Mouse (Mus musculus): ENCODE measurements around the gene Ccdc187.

DNA sequence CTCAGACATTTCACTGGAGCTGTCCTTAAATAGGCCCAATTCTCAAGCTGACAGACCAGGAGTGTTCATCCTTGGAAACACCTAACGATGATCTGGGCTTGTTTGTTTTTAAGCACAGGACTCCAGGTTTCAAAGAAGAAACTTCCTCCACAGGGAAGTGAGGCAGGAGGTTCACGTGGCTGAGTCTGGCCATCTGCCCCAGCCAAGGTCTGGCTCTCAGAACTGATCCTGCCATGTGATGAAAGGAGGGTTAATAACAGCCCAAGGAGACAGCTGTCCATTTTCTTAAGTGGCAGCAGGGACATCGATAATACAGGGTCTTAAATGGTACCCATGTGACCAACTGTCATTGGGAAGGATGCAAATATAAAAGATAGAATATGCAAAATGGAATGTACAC lies 84.8 kb downstream of the Ccdc187 start:
- TF ChIP-seq CTCF (IDR thresholded peaks at IDR 0.05; ENCODE audit: extremely low read depth, insufficient read depth, low read length), result no peak
- no peak for TF ChIP-seq POLR2A (IDR thresholded peaks at IDR 0.05; ENCODE audit: extremely low read depth, insufficient read depth, low read length)
